Mouse (Mus musculus): ENCODE data around the gene Chgb. TPM values are rescaled to one million over a fixed set of nuclear protein-coding genes. Genes with fewer than 3 reads are reported as not detected.
A peak's percentile ranks its signal among the peaks of the same experiment; 100 is the strongest.

Gene Chgb
- polyA plus RNA-seq, 1 experiment = not detected

DNA sequence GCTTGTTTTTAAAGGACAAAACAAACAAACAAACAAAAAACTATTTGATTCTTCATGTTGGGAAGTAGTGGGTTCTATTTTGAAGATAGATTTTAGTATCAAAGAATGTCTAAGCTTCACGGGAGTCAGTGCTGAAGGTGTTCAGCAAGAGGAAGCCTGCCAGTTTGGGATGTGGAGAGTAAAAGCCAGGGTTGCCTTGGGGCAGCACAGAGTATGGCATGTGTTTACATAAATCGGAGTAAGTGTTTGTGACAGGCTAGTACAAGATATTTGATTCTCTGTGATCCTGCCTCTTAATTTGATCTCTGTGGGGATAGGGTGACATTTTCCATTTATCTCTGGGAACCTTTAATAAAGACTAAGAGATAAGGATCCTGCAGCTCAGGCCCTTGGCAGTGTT lies 28.7 kb upstream of the Chgb start:
- Histone ChIP-seq H3K4me1 (ENCODE audit: control insufficient read depth, insufficient read depth, low read length) (no peaks in the 10 kb centered on the region), H3K4me3 (ENCODE audit: insufficient read depth, low read length) (no peak overlapping the region), H3K27ac (ENCODE audit: insufficient read depth, low read depth, low read length) (no peak overlapping the region)
- TF ChIP-seq CTCF (IDR thresholded peaks at IDR 0.05; ENCODE audit: low read depth, low read length) (no peak), POLR2A (IDR thresholded peaks at IDR 0.05; ENCODE audit: borderline replicate concordance, low read depth, low read length) (no peak)

DNA sequence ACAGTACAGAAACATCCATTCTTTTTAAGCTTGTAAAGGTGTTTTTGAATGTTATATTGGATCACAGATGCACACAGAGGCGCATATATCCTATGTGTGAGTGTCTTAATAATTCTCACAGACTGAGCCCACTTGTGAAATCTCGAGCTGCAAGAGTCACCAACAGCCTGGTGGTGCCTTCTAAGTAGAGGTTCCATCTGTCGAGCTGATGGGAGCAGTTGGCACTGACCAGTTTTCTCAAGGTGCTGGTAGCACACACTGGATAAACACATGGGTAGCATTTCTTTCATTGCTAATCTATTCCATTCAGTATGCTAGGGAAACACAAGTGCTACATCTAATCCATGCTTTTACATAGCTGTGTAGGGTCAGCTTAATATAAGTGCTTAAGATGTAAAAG lies 27.9 kb upstream of the Chgb start:
- Histone ChIP-seq H3K4me3 (ENCODE audit: insufficient read depth, low read length) (no peak overlapping the region), H3K27ac (ENCODE audit: insufficient read depth, low read depth, low read length) (no peak overlapping the region), H3K4me1 (ENCODE audit: control insufficient read depth, insufficient read depth, low read length) (no peaks in the 10 kb centered on the region)
- no peak for TF ChIP-seq POLR2A (IDR thresholded peaks at IDR 0.05; ENCODE audit: borderline replicate concordance, low read depth, low read length)
- no peak for TF ChIP-seq CTCF (IDR thresholded peaks at IDR 0.05; ENCODE audit: low read depth, low read length)

DNA sequence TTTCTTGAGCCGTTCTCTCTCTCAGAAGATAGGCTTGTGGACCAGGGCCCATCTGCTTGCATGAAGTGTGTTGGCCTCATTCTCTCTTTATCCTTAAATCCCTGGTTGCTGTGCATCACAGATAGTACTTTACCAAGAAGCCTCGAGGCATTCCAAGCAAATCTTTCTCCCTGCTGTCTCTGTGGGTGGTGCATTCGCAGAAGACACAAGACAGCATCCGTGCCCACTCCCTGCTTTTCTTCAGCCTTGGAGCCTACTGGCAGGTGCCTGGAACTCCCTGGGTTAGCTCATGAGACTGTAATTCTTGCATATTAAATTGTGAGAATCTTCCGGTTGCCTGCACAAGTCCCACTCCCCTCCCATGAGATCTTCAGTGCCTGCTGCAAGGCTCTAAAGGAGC lies 23.2 kb upstream of the Chgb start:
- H3K4me3 ChIP-seq (ENCODE audit: insufficient read depth, low read length) = no peak overlapping the region
- no peak overlapping the region for H3K27ac ChIP-seq (ENCODE audit: insufficient read depth, low read depth, low read length)
- TF ChIP-seq POLR2A (IDR thresholded peaks at IDR 0.05; ENCODE audit: borderline replicate concordance, low read depth, low read length) = no peak
- no peak for TF ChIP-seq CTCF (IDR thresholded peaks at IDR 0.05; ENCODE audit: low read depth, low read length)
- no peaks in the 10 kb centered on the region for H3K4me1 ChIP-seq (ENCODE audit: control insufficient read depth, insufficient read depth, low read length)

DNA sequence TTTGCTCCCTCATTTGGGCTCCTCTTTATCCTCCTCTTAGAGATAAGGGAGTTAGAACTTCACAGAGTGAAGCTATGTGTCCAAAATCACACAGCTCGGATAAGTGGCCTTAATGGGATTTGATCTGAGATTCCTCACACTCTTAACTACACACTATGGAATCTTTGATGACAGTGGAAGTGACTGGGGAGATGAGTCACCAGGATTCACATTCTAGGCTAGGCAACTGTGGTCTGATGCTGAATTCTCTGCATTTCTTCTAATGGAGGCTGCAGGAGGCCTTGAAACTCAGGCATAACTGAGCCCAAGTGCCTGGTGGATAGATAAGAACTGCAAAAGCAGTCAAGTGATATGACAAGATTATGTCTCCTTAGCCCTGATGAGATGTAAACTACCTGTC lies 10.3 kb upstream of the Chgb start:
- Histone ChIP-seq H3K4me3 (ENCODE audit: insufficient read depth, low read length) (no peak overlapping the region), H3K4me1 (ENCODE audit: control insufficient read depth, insufficient read depth, low read length) (no peaks in the 10 kb centered on the region), H3K27ac (ENCODE audit: insufficient read depth, low read depth, low read length) (no peak overlapping the region)
- no peak for TF ChIP-seq CTCF (IDR thresholded peaks at IDR 0.05; ENCODE audit: low read depth, low read length)
- TF ChIP-seq POLR2A (IDR thresholded peaks at IDR 0.05; ENCODE audit: borderline replicate concordance, low read depth, low read length) = no peak

DNA sequence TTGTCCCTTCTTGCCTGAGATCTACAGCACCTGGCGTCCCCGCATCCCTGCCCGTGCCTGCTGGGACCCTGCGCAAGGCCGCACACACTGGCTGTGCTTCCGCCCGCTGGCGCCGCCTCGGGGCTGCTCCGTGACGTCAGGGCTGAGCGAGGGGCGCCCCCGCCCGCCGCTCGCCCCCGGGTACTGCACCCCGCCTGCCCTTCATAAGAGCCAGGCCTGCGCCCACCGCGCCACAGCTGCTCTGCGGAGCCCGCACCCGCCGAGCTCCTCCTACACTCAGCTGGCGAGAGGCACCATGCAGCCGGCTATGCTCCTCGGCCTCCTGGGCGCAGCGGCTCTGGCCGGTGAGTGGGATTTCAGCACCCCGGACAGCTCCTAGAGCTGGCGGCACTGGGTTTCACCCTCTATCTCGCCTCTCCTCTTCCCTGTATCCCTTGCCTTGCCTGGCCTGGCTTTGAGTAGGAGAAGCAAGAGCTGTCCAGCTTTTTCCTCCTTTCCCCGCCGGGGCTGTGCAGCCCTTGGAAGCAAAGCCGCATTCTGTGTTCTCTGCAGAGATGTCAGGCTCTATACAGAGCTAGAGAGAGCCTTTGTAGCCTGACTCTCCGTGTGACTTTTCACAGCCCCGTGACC lies 476 bp downstream of the Chgb start:
- Histone ChIP-seq H3K27ac (ENCODE audit: insufficient read depth, low read depth, low read length) (no peak overlapping the region), H3K4me1 (ENCODE audit: control insufficient read depth, insufficient read depth, low read length) (peaks cover 4% of the 10 kb centered on the region; the same call in 1 of the 2 replicates), H3K4me3 (ENCODE audit: insufficient read depth, low read length) (peak overlapping the region; percentile 48)
- TF ChIP-seq CTCF (IDR thresholded peaks at IDR 0.05; ENCODE audit: low read depth, low read length) = no peak
- TF ChIP-seq POLR2A (IDR thresholded peaks at IDR 0.05; ENCODE audit: borderline replicate concordance, low read depth, low read length) = no peak

DNA sequence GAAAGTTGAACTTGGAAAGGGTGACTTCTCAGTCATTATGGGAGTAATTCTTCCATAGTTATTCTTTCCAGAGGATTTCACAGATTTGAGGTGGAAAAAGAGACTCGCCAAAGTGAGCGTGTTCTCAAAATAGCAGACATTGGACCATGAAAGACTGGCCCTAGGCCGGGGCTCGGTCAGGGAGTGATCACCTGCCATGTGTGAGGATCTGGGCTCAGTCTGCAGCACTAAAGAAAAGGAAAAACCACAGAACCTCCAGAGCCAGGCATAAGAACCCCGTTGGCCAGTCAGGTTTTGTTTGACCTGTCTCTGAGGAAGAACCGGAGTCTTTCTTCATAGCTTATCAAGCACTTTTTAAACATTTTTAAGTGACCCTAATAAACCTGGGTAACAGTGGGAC lies 3.0 kb downstream of the Chgb start:
- Histone ChIP-seq H3K27ac (ENCODE audit: insufficient read depth, low read depth, low read length) (no peak overlapping the region), H3K4me3 (ENCODE audit: insufficient read depth, low read length) (no peak overlapping the region), H3K4me1 (ENCODE audit: control insufficient read depth, insufficient read depth, low read length) (peaks cover 4% of the 10 kb centered on the region; the same call in 1 of the 2 replicates)
- TF ChIP-seq CTCF (IDR thresholded peaks at IDR 0.05; ENCODE audit: low read depth, low read length) = no peak
- TF ChIP-seq POLR2A (IDR thresholded peaks at IDR 0.05; ENCODE audit: borderline replicate concordance, low read depth, low read length) = no peak

DNA sequence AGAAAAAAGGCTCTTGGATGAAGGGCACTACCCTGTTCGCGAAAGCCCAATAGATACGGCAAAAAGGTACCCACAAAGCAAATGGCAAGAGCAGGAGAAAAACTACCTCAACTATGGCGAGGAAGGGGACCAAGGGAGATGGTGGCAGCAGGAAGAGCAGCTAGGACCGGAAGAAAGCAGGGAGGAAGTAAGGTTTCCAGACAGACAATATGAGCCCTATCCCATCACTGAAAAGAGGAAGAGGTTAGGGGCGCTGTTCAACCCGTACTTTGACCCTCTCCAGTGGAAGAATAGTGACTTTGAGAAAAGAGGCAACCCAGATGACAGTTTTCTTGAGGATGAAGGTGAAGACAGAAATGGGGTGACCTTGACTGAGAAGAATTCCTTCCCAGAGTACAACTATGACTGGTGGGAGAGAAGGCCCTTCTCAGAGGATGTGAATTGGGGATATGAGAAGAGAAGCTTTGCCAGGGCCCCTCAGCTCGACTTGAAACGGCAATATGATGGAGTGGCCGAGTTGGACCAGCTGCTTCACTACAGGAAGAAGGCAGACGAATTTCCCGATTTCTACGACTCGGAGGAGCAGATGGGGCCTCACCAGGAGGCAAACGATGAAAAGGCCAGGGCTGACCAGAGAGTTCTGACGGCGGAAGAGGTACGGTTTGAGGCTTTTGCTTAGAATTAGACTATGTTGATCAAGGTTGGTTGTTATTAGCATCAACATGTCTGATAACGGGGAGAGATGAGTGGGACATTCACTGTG lies 12.5 kb downstream of the Chgb start:
- no peak overlapping the region for H3K4me3 ChIP-seq (ENCODE audit: insufficient read depth, low read length)
- no peaks in the 10 kb centered on the region for H3K4me1 ChIP-seq (ENCODE audit: control insufficient read depth, insufficient read depth, low read length)
- TF ChIP-seq CTCF (IDR thresholded peaks at IDR 0.05; ENCODE audit: low read depth, low read length) (no peak), POLR2A (IDR thresholded peaks at IDR 0.05; ENCODE audit: borderline replicate concordance, low read depth, low read length) (no peak)
- no peak overlapping the region for H3K27ac ChIP-seq (ENCODE audit: insufficient read depth, low read depth, low read length)

DNA sequence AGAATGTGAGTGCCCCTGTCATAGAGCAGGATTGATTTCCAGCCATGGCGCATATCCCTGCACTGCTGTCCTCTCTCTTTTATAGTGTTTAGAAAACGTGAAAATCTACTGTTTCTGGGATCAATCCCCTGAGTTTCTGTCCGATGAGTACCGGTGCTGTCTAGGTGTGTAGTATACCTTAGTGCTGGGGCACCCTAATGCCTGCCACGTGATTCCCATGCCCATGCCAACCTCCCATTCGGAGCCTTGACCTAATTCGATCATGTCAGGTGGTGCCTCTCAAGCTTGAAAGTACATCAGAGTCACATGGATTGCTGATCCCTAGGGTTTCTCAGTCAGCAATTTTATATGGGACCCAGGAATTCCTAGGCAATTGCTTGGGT lies 13.1 kb downstream of the Chgb start:
- Histone ChIP-seq H3K4me1 (ENCODE audit: control insufficient read depth, insufficient read depth, low read length) (no peaks in the 10 kb centered on the region), H3K4me3 (ENCODE audit: insufficient read depth, low read length) (no peak overlapping the region), H3K27ac (ENCODE audit: insufficient read depth, low read depth, low read length) (no peak overlapping the region)
- TF ChIP-seq POLR2A (IDR thresholded peaks at IDR 0.05; ENCODE audit: borderline replicate concordance, low read depth, low read length) (no peak), CTCF (IDR thresholded peaks at IDR 0.05; ENCODE audit: low read depth, low read length) (no peak)

DNA sequence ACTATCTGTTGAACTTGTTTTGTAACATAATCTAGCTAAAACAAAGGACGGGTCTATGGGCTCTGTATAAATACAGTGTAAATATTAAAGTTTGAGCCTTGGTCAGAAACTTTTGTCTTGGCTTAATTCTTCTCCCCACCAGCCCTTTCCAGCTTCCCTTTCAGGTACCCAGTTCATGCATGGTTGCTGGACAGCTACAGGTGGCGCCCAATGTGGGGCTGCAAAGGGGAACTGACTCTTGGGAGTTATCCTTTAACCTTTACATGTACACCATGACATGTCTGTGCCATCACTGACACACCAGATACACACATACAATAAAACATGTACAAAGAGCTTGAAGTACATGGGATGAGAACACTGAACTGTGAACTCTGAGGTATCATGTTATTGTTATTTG lies 21.9 kb downstream of the Chgb start:
- TF ChIP-seq CTCF (IDR thresholded peaks at IDR 0.05; ENCODE audit: low read depth, low read length) (no peak), POLR2A (IDR thresholded peaks at IDR 0.05; ENCODE audit: borderline replicate concordance, low read depth, low read length) (no peak)
- no peak overlapping the region for H3K4me3 ChIP-seq (ENCODE audit: insufficient read depth, low read length)
- H3K27ac ChIP-seq (ENCODE audit: insufficient read depth, low read depth, low read length) = no peak overlapping the region
- H3K4me1 ChIP-seq (ENCODE audit: control insufficient read depth, insufficient read depth, low read length) = no peaks in the 10 kb centered on the region

DNA sequence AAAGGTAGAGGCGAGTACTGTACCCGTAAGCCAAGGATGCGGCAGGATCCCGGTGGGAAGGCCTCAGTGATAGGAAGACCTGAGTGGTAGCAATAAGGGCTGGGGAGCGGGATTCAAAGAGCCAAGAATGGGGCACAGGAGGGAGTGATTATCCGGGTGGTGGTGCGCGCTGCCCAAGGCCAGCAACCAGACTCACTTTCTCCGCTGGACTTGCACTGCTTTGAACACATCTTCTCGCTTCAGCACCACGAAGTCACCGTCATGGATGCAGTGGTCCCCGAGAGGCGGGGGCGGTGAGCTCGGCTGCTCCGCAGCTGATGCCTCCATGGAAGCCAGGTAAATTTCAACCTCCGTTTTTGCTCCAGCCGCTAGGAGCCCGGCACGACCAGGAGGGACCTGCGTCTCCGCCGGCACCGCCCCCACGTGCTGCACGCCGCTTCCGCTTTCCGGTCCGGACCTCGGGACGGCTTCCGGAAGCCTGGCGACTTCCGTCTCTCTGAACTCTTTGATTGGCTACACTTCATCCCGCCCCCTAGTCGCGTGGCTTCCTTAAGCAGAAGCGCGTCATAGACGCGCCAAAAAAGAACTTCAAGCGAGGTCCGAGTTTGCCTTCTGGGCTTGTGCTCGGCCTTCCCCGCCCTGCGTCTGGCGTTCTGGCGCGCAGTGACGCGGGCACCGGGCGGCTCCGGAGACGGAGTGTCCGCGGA lies 34.7 kb downstream of the Chgb start, which contains the start of the genes Trmt6 and Mcm8:
Gene Trmt6, minus strand, starts transcription at position 448 of the 707 bp plus-strand sequence.
Gene Mcm8, plus strand, starts transcription at position 534 of the 707 bp plus-strand sequence.
- TF ChIP-seq POLR2A (IDR thresholded peaks at IDR 0.05; ENCODE audit: borderline replicate concordance, low read depth, low read length) (no peak), CTCF (IDR thresholded peaks at IDR 0.05; ENCODE audit: low read depth, low read length) (no peak)
- Histone ChIP-seq H3K4me3 (ENCODE audit: insufficient read depth, low read length) (peak within 1 kb of the TSS; percentile 90), H3K4me1 (ENCODE audit: control insufficient read depth, insufficient read depth, low read length) (peaks cover 9% of the 10 kb centered on the region), H3K27ac (ENCODE audit: insufficient read depth, low read depth, low read length) (peak within 1 kb of the TSS; percentile 30)

All from bone marrow macrophage, adult 2 months (primary cell).